11 mouse cellular contexts compared by ENCODE assay signal in the genomic region with DNA sequence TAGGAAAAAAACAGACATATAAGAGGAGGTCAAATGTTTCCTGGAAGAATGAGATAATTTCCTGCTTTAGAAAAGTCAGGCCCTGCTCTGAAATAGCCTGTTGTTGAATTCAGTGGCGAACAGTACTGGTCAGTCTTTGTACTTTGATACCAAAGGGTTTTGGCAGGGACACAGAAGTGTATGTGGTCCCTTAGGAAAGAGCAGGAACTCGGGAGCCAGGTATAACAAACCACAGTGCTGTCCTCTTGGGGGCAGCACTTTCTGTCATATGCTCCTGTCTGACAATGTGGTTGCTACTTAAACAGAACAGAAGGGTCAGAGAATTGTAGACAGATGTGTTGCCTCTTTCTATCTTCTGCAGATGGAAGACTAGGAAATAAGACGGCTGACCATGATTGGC.
DNase-seq lines count a peak whose midpoint lies in the region; ATAC-seq and TF ChIP-seq lines count a peak whose summit lies in the region.
"Had no signal": no experiment of that assay in that cellular context is flagged by ENCODE, and none has a peak within 500 bp of the region (broad histone marks: within the 10 kb centered on the region; RNA-seq: fewer than 3 reads in every experiment).

No protein-coding gene starts in this region.

- TF ChIP-seq CTCF in liver, embryonic 14.5 days (IDR thresholded peaks at IDR 0.05; ENCODE audit: low read depth): peak; percentile 16; the same call in 1 of the 2 replicates

- no peak overlapping the region for H3K27ac ChIP-seq in liver, embryonic 14.5 days
- no peak overlapping the region for H3K27ac ChIP-seq in liver, embryonic 11.5 days (ENCODE audit: low read depth, low read length)
- H3K27ac ChIP-seq in heart, embryonic 16.5 days (ENCODE audit: low read length): no peak overlapping the region
- H3K27ac ChIP-seq in forebrain, embryonic 16.5 days (ENCODE audit: low read length): no peak overlapping the region

- ATAC-seq in liver, embryonic 14.5 days (ENCODE audit: insufficient read depth): no peak
- ATAC-seq in liver, embryonic 11.5 days (replicated peaks; ENCODE audit: low FRiP score): no peak
- ATAC-seq in heart, embryonic 16.5 days (replicated peaks; ENCODE audit: extremely low read depth, insufficient read depth, low FRiP score): peak; percentile 37
- ATAC-seq in forebrain, embryonic 16.5 days: no peak
- ATAC-seq: forebrain, embryonic 14.5 days; inflammation-experienced regulatory T-cells, adult 6 months had no signal

- no peaks in the 10 kb centered on the region for H3K27me3 ChIP-seq in liver, embryonic 14.5 days (ENCODE audit: control insufficient read depth, insufficient read depth, low read length)
- no peaks in the 10 kb centered on the region for H3K27me3 ChIP-seq in liver, embryonic 11.5 days (replicated peaks; ENCODE audit: control insufficient read depth, insufficient read depth, low read length)
- H3K27me3 ChIP-seq in heart, embryonic 16.5 days (ENCODE audit: control insufficient read depth, insufficient read depth, low read length): no peaks in the 10 kb centered on the region
- no peaks in the 10 kb centered on the region for H3K27me3 ChIP-seq in forebrain, embryonic 16.5 days (replicated peaks; ENCODE audit: control insufficient read depth, insufficient read depth, low read length)

- H3K9me3 ChIP-seq in liver, embryonic 14.5 days (ENCODE audit: control insufficient read depth, low read length): no peaks in the 10 kb centered on the region
- H3K9me3 ChIP-seq in liver, embryonic 11.5 days (ENCODE audit: control insufficient read depth, low read length): no peaks in the 10 kb centered on the region
- no peaks in the 10 kb centered on the region for H3K9me3 ChIP-seq in heart, embryonic 16.5 days (replicated peaks; ENCODE audit: control insufficient read depth, low read length)
- no peaks in the 10 kb centered on the region for H3K9me3 ChIP-seq in forebrain, embryonic 16.5 days (ENCODE audit: control insufficient read depth, low read length)

- no peak for TF ChIP-seq EP300 in liver, embryonic 14.5 days (IDR thresholded peaks at IDR 0.05; ENCODE audit: low read depth)

- WGBS in liver, embryonic 14.5 days (ENCODE audit: insufficient replicate concordance): 19% methylated on average over 3 of the region's 3 CpGs
- WGBS in liver, embryonic 11.5 days: 38% methylated on average over 3 of the region's 3 CpGs
- WGBS in heart, embryonic 16.5 days: 24% methylated on average over 3 of the region's 3 CpGs
- 51% methylated on average over 3 of the region's 3 CpGs for WGBS in forebrain, embryonic 16.5 days

- DNase-seq in adrenal gland, postnatal 10 days: peak; percentile 27
- DNase-seq in adrenal gland, postnatal 25 days: no peak
- no peak for DNase-seq in liver, embryonic 14.5 days (ENCODE audit: low read depth in 3 of 3, low spot score in 3 of 3)
- DNase-seq in liver, embryonic 11.5 days (ENCODE audit: low spot score): no peak
- peak; percentile 20 for DNase-seq in retina, embryonic 14.5 days (ENCODE audit: low spot score)
- DNase-seq in spleen, postnatal 36 days (ENCODE audit: low spot score in 2 of 2): no peak
- DNase-seq: right cerebral cortex, postnatal 4 days had no signal

- H3K36me3 ChIP-seq in liver, embryonic 14.5 days (replicated peaks; ENCODE audit: control insufficient read depth, insufficient read depth, low read depth): no peaks in the 10 kb centered on the region
- H3K36me3 ChIP-seq in liver, embryonic 11.5 days (ENCODE audit: control insufficient read depth, insufficient read depth, low read length): no peaks in the 10 kb centered on the region
- no peaks in the 10 kb centered on the region for H3K36me3 ChIP-seq in heart, embryonic 16.5 days (ENCODE audit: control insufficient read depth, insufficient read depth)
- H3K36me3 ChIP-seq in forebrain, embryonic 16.5 days (ENCODE audit: control insufficient read depth, insufficient read depth): no peaks in the 10 kb centered on the region

- no peak overlapping the region for H3K4me3 ChIP-seq in liver, embryonic 14.5 days (ENCODE audit: insufficient read depth in 1 of 2, low read depth in 2 of 2, low read length in 2 of 2)
- H3K4me3 ChIP-seq in liver, embryonic 11.5 days (ENCODE audit: low read depth, low read length): no peak overlapping the region
- H3K4me3 ChIP-seq in heart, embryonic 16.5 days (ENCODE audit: low read length): no peak overlapping the region
- no peak overlapping the region for H3K4me3 ChIP-seq in forebrain, embryonic 16.5 days (replicated peaks; ENCODE audit: low read length)

- H3K4me2 ChIP-seq in liver, embryonic 14.5 days (ENCODE audit: low read depth): no peak overlapping the region
- no peak overlapping the region for H3K4me2 ChIP-seq in liver, embryonic 11.5 days
- H3K4me2 ChIP-seq in heart, embryonic 16.5 days (ENCODE audit: low read depth, low read length): no peak overlapping the region
- no peak overlapping the region for H3K4me2 ChIP-seq in forebrain, embryonic 16.5 days (ENCODE audit: low read length)

- no peak overlapping the region for H3K9ac ChIP-seq in liver, embryonic 14.5 days (replicated peaks)
- H3K9ac ChIP-seq in liver, embryonic 11.5 days (ENCODE audit: low read depth, low read length): no peak overlapping the region
- no peak overlapping the region for H3K9ac ChIP-seq in heart, embryonic 16.5 days (ENCODE audit: low read length)
- no peak overlapping the region for H3K9ac ChIP-seq in forebrain, embryonic 16.5 days (replicated peaks; ENCODE audit: low read depth, low read length)

- H3K4me1 ChIP-seq in liver, embryonic 14.5 days (replicated peaks; ENCODE audit: control insufficient read depth in 2 of 2, insufficient read depth in 2 of 2, low read length in 1 of 2): no peaks in the 10 kb centered on the region; a peak in 1 of 4 replicates
- no peaks in the 10 kb centered on the region for H3K4me1 ChIP-seq in liver, embryonic 11.5 days (replicated peaks; ENCODE audit: control insufficient read depth, insufficient read depth, low read length)
- H3K4me1 ChIP-seq in heart, embryonic 16.5 days (ENCODE audit: control insufficient read depth, insufficient read depth, low read length): peaks cover 10% of the 10 kb centered on the region
- no peaks in the 10 kb centered on the region for H3K4me1 ChIP-seq in forebrain, embryonic 16.5 days (replicated peaks; ENCODE audit: control insufficient read depth, insufficient read depth, low read length)

Comparison
In these comparisons a context has a peak if more than half of its experiments do, and no peak if none do; other contexts are left out.
1. DNase-seq: peak in adrenal gland, postnatal 10 days (single experiment) and retina, embryonic 14.5 days (single experiment); none in adrenal gland, postnatal 25 days (single experiment), liver, embryonic 14.5 days (0 of 3), liver, embryonic 11.5 days (single experiment) and spleen, postnatal 36 days (0 of 2).